Mouse (Mus musculus): Measurements from ENCODE around the gene Mrgpre. TPM values are rescaled to one million over a fixed set of nuclear protein-coding genes. Genes with fewer than 3 reads are reported as not detected.

Mrgpre gene
- polyA plus RNA-seq, 2 experiments: 0.23 to 0.28 TPM

DNA sequence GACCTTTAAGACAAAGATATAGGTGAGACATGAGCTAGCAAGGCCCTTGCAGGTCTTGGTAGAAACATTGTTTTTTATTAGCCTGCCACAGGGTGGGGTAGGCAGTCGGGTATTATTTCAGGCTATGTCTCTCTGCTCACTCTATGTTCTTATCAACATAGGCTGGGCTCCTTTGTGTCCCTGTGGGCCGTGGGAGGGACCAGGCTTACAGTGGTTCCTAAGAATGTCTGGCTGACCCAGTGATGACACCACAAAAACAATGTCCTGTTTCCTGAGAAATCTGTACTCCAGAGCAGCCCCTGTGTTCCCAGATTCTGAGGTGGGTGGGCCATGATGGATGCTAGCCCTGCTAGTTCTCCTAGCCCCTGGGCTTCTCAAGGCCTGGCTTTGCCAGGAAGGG, 6.9 kb downstream of the Mrgpre start:
- H3K9ac ChIP-seq (replicated peaks): no peak overlapping the region
- ATAC-seq (ENCODE audit: insufficient read depth): no peak
- H3K4me2 ChIP-seq (ENCODE audit: low read depth): no peak overlapping the region
- H3K4me1 ChIP-seq (replicated peaks; ENCODE audit: control insufficient read depth in 2 of 2, insufficient read depth in 2 of 2, low read length in 1 of 2): 0 out of 4 replicates have a peak, but pooled peaks cover 0 to 2% of the 10 kb centered on the region in 2 experiments
- TF ChIP-seq CTCF (IDR thresholded peaks at IDR 0.05; ENCODE audit: low read depth): no peak
- TF ChIP-seq EP300 (IDR thresholded peaks at IDR 0.05; ENCODE audit: low read depth): no peak
- no peaks in the 10 kb centered on the region for H3K9me3 ChIP-seq (ENCODE audit: control insufficient read depth, low read length)
- H3K4me3 ChIP-seq (ENCODE audit: insufficient read depth in 1 of 2, low read depth in 2 of 2, low read length in 2 of 2): no peak overlapping the region
- no peaks in the 10 kb centered on the region for H3K27me3 ChIP-seq (ENCODE audit: control insufficient read depth, insufficient read depth, low read length)
- DNase-seq (ENCODE audit: low read depth in 3 of 3, low spot score in 3 of 3): no peak
- no peak overlapping the region for H3K27ac ChIP-seq
- 26% methylated on average over 2 of the region's 2 CpGs for WGBS (ENCODE audit: insufficient replicate concordance)
- no peaks in the 10 kb centered on the region for H3K36me3 ChIP-seq (replicated peaks; ENCODE audit: control insufficient read depth, insufficient read depth, low read depth)

DNA sequence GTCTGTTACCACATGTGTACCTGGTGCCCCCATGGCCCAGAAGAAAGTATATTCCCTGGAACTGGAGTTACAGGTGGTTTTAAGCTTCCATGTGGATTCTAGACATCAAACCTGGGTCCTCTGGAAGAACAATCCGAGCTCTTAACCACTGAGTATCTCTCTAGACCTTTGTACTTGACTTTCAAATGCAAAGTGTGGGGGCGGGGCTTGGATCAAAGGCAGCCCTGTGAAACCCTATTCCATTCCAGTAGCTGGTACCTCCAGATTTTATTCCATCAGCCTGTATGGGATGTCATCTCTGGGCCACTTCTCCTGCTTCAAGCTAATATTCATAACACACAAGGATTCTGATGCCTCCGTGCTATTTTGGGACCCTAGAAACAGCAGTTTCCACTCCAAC, 8.2 kb downstream of the Mrgpre start:
- H3K27ac ChIP-seq: no peak overlapping the region

GRCm38 (mm10) chr7:143769461-143769860, 14.8 kb downstream of the Mrgpre start:
- no peaks in the 10 kb centered on the region for H3K36me3 ChIP-seq (replicated peaks; ENCODE audit: control insufficient read depth, insufficient read depth, low read depth)
- 14% methylated on average over 1 of the region's 1 CpGs for WGBS (ENCODE audit: insufficient replicate concordance)
- H3K9me3 ChIP-seq (ENCODE audit: control insufficient read depth, low read length): no peaks in the 10 kb centered on the region
- ATAC-seq (ENCODE audit: insufficient read depth): no peak
- no peak overlapping the region for H3K27ac ChIP-seq
- H3K9ac ChIP-seq (replicated peaks): no peak overlapping the region
- no peak overlapping the region for H3K4me3 ChIP-seq (ENCODE audit: insufficient read depth in 1 of 2, low read depth in 2 of 2, low read length in 2 of 2)
- H3K27me3 ChIP-seq (ENCODE audit: control insufficient read depth, insufficient read depth, low read length): peaks cover 1% of the 10 kb centered on the region; the same call in 1 of the 2 replicates
- DNase-seq (ENCODE audit: low read depth in 3 of 3, low spot score in 3 of 3): no peak
- no peak overlapping the region for H3K4me2 ChIP-seq (ENCODE audit: low read depth)
- TF ChIP-seq EP300 (IDR thresholded peaks at IDR 0.05; ENCODE audit: low read depth): no peak
- no peak for TF ChIP-seq CTCF (IDR thresholded peaks at IDR 0.05; ENCODE audit: low read depth)
- H3K4me1 ChIP-seq (replicated peaks; ENCODE audit: control insufficient read depth in 2 of 2, insufficient read depth in 2 of 2, low read length in 1 of 2): peaks cover 0 to 8% of the 10 kb centered on the region in 2 experiments; a peak in 1 of 4 replicates

More for the DNA sequence above, 8.2 kb downstream of the Mrgpre start:
- Histone ChIP-seq H3K9ac (replicated peaks) (no peak overlapping the region), H3K4me2 (ENCODE audit: low read depth) (no peak overlapping the region), H3K4me1 (replicated peaks; ENCODE audit: control insufficient read depth in 2 of 2, insufficient read depth in 2 of 2, low read length in 1 of 2) (0 out of 4 replicates have a peak, but pooled peaks cover 0 to 2% of the 10 kb centered on the region in 2 experiments), H3K36me3 (replicated peaks; ENCODE audit: control insufficient read depth, insufficient read depth, low read depth) (no peaks in the 10 kb centered on the region), H3K4me3 (ENCODE audit: insufficient read depth in 1 of 2, low read depth in 2 of 2, low read length in 2 of 2) (no peak overlapping the region), H3K9me3 (ENCODE audit: control insufficient read depth, low read length) (no peaks in the 10 kb centered on the region), H3K27me3 (ENCODE audit: control insufficient read depth, insufficient read depth, low read length) (no peaks in the 10 kb centered on the region)
- no peak for TF ChIP-seq CTCF (IDR thresholded peaks at IDR 0.05; ENCODE audit: low read depth)
- no peak for TF ChIP-seq EP300 (IDR thresholded peaks at IDR 0.05; ENCODE audit: low read depth)
- WGBS (ENCODE audit: insufficient replicate concordance): 29% methylated on average over 3 of the region's 3 CpGs
- no peak for ATAC-seq (ENCODE audit: insufficient read depth)
- DNase-seq (ENCODE audit: low read depth in 3 of 3, low spot score in 3 of 3): peak in 1 of 3 experiments; percentile 19

- no peak for ATAC-seq (ENCODE audit: insufficient read depth)
- no peaks in the 10 kb centered on the region for H3K9me3 ChIP-seq (ENCODE audit: control insufficient read depth, low read length)
- H3K36me3 ChIP-seq (replicated peaks; ENCODE audit: control insufficient read depth, insufficient read depth, low read depth): no peaks in the 10 kb centered on the region
- H3K4me2 ChIP-seq (ENCODE audit: low read depth): no peak overlapping the region
- TF ChIP-seq CTCF (IDR thresholded peaks at IDR 0.05; ENCODE audit: low read depth) (no peak), EP300 (IDR thresholded peaks at IDR 0.05; ENCODE audit: low read depth) (no peak)
- no peak overlapping the region for H3K9ac ChIP-seq (replicated peaks)
- DNase-seq (ENCODE audit: low read depth in 3 of 3, low spot score in 3 of 3): no peak
- H3K27ac ChIP-seq: no peak overlapping the region
- H3K4me3 ChIP-seq (ENCODE audit: insufficient read depth in 1 of 2, low read depth in 2 of 2, low read length in 2 of 2): no peak overlapping the region
- peaks cover 3% of the 10 kb centered on the region; the same call in 1 of the 2 replicates for H3K27me3 ChIP-seq (ENCODE audit: control insufficient read depth, insufficient read depth, low read length)
- peaks cover 0 to 8% of the 10 kb centered on the region in 2 experiments; a peak in 1 of 4 replicates for H3K4me1 ChIP-seq (replicated peaks; ENCODE audit: control insufficient read depth in 2 of 2, insufficient read depth in 2 of 2, low read length in 1 of 2)
- WGBS (ENCODE audit: insufficient replicate concordance): 37% methylated on average over 6 of the region's 6 CpGs
Measured at GRCm38 (mm10) chr7:143768267-143768666, 16.0 kb downstream of the Mrgpre start.

GRCm38 (mm10) chr7:143766893-143767292, 17.4 kb downstream of the Mrgpre start, which contains the start of gene Mrgprg:
TSS of gene Mrgprg (minus strand) at chr7:143766993.
- Histone ChIP-seq H3K9ac (replicated peaks) (no peak within 1 kb of the TSS), H3K4me2 (ENCODE audit: low read depth) (no peak within 1 kb of the TSS), H3K4me1 (replicated peaks; ENCODE audit: control insufficient read depth in 2 of 2, insufficient read depth in 2 of 2, low read length in 1 of 2) (peaks cover 0 to 8% of the 10 kb centered on the region in 2 experiments; a peak in 1 of 4 replicates), H3K36me3 (replicated peaks; ENCODE audit: control insufficient read depth, insufficient read depth, low read depth) (no peaks in the 10 kb centered on the region), H3K27me3 (ENCODE audit: control insufficient read depth, insufficient read depth, low read length) (peaks cover 3% of the 10 kb centered on the region; the same call in 1 of the 2 replicates), H3K27ac (no peak within 1 kb of the TSS), H3K9me3 (ENCODE audit: control insufficient read depth, low read length) (no peaks in the 10 kb centered on the region), H3K4me3 (ENCODE audit: insufficient read depth in 1 of 2, low read depth in 2 of 2, low read length in 2 of 2) (no peak within 1 kb of the TSS)
- TF ChIP-seq CTCF (IDR thresholded peaks at IDR 0.05; ENCODE audit: low read depth): no peak
- TF ChIP-seq EP300 (IDR thresholded peaks at IDR 0.05; ENCODE audit: low read depth): no peak
- WGBS (ENCODE audit: insufficient replicate concordance): 37% methylated on average over 6 of the region's 6 CpGs
- DNase-seq (ENCODE audit: low read depth in 3 of 3, low spot score in 3 of 3): no peak
- no peak for ATAC-seq (ENCODE audit: insufficient read depth)
